Mouse (Mus musculus) megakaryocyte, embryonic 14.5 days (primary cell): Measurements from ENCODE around the gene Lrrc75a.

Experiments
- FLI1 ChIP-seq: IDR thresholded peaks from 2 replicates; pipeline ENCODE4 v1.6.1; 2012; ENCODE audit warnings: low read length, inconsistent platforms, mixed read lengths
- GATA1 ChIP-seq: IDR thresholded peaks from 3 replicates; pipeline ENCODE4 v1.6.1; 2012; ENCODE audit warnings: mixed read lengths, low read length, inconsistent platforms, borderline replicate concordance

DNA sequence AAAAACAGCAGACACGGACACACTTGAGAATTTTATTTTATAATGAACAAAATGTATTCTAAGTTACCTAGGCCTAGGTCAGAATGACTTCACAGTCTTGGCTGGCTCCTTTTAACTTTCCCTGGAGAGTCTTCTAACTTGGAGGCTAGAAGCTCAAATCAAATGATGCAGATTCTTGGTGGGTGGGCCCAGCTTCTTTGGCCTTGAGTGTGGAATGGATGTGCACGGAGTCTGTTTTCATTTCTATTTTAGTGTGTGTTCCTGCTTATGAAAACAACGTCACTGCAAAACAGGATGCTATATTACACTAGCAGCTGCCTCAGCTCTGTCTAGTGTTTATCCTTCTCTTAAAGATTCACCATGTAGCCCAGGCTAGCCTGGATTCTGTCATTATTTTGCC, 12.9 kb downstream of the Lrrc75a start:
- no peak for TF ChIP-seq GATA1
- TF ChIP-seq FLI1: no peak
